Mouse (Mus musculus) frontal cortex, adult (tissue): ENCODE results near the gene Chd4.

Experiments used
- ATAC-seq: cut with Nextera tagmentation; 2 replicates; pipeline ENCODE4 v1.9.2; 2017; ENCODE audit warnings: mild to moderate bottlenecking, moderate library complexity, mixed read lengths; ENCODE audit not compliant: low TSS enrichment

Gene Chd4

DNA sequence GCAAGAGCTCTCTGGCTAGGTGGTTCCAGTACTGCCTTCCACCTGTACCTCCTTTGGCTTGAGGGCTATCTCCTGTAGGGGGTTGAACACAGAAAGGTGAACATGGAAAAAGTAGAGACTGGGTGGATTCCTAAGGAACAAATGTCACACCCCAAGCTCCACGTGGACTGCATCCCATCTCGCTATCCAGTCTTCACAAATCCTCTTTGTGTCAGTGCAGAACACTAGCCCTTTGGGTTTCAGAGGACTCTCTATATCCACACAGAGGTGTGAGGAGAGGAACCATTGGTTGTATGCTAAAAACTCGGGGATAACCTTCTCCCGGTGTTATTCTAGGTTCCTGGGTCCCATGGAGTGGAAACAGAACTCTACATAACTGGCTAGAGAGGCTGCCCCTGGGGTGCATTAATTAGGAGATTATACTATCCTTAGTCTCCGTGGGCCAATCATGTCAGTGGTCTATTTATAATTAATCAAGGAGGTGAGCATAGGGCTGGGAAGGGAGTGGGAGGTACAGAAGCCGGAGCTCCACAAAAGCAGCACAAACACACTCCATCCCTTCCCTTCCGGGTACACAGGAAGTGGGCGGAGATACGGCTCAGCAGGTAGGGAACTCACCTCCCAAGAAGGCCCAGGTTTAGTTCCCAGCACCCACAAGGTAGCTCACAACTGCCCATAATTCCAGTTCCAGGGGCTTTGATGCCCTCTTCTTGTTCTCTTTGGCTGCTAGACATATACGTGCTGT, 5.3 kb upstream of the Chd4 start:
- 0 out of 2 replicates have a peak, but pooled peaks have one; percentile 2 for ATAC-seq

DNA sequence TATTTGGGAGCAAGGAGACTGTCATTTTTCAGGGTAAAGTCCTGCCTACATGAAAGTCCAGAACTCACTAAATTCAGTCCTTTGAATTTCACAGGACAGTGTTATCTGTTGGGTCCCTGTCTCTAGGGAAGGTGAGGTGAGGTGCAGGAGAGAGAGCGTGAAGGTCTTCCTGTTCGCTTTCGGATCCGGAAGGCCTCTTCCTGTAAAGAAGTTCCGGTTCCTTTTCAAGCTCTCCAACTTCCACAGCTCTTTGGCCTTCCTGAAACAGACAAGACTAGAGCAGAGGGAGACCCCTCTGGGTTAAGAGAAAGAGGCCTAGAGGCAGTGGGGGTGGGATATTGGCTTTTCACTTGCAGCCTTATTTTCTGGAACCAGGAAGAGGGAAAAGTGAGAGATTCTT, 3.4 kb upstream of the Chd4 start:
- ATAC-seq: no peak

DNA sequence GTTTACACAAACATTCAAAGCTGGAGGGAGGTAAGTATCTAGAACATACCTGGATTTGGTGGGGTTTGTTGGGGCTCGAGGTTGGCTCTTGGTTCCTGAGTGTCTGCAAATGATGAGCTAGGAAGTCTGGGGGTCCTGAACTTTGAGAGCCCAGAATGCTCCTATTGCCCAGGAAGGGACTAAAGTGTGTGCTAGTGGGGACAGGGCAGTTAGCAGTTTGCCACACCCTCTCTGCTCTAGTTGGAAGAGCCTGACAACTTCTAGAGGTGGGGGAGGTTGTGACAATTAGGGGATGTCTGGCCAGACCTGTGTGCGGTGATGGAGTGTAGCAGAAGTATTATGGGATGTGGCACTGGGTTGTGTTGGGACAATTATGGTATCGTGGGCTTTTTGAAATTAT, 938 bp upstream of the Chd4 start:
- no peak for ATAC-seq

DNA sequence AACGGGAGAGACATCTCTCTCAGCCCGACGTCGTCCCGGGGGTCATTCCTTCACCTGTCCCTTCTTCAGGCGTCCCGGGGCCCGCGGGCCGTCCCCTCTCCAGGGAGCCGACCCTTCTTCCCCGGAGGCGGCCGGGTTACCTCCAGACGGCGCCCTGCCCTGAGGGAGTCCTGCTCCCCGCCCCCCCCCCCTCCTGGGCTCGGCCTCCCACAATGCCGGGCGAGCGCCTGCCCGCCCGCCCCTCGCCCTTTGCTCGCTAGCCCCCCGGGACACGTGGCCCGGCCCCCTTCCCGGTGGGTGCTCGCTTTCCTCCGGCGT, 457 bp downstream of the Chd4 start:
- no peak for ATAC-seq

DNA sequence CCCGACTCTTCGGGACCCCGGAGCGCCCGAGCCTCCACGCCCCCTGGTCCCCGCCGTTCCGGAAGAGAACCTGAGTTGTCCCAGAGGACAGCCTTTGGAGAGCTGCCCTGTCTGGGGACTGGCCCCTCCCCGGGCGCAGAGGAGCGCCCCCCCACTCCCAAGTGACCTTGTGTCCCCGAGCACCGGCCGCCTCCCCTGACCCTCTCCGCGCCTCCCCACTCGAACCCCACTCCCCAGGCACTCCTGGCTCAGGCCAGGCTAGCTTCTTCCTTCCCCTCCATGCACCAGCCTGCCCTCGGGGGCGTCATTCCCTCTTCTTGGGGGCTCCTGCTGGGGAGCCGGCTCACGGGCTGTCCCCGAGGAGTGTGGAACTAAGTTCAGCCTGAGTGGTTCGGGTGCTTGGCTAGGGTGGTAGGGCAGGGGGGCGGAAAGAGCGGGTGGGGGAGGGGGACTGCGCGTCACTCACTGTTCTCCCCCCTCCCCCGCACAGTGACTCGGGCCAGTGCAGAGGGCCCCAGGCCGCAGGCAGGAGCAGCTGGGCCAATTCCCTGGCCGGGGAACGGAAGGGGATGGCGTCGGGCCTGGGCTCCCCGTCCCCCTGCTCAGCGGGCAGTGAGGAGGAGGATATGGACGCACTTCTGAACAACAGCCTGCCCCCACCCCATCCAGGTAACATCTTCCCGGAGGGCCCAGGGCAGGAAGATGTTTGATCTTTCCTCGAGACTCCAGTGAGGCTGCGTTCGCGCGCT, 990 bp downstream of the Chd4 start:
- no peak for ATAC-seq

DNA sequence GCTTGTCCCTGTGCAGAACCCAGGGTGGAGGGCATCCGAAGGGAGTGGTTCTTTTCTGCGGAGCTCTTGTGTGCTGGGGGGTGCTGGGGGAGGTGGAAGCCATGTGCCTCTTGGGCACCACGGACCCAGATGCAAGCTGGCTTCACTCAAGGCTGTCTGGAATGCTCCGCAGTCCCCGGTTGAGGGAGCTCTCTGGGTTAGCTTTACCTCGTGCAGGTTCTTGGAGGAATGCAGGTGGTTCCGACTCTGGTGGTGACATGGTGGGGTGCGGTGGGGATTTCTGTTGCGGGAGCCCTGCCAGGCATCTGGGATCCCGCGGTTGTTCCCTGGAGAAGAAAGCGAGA, 1.5 kb downstream of the Chd4 start:
- ATAC-seq: peak; percentile 20

DNA sequence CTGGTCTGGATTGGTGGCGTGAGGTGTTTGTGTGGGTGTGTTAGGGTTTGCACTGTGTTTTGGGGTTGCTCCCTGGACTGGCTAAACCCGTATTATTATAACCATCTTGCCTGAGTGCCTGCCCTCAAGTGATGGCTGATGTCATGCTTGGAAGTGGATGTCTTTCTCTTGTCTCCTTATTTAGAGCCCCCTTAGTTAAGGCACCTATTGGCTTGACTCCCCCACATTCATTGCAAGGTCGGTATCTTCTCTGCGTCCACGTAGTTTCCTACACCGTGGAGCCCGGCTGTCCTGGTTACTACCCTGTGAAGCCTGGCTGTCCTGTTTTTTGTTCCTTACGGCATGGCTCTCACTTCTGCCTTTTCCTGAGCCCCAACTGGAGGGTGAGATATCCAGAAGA, 2.2 kb downstream of the Chd4 start:
- ATAC-seq: no peak

DNA sequence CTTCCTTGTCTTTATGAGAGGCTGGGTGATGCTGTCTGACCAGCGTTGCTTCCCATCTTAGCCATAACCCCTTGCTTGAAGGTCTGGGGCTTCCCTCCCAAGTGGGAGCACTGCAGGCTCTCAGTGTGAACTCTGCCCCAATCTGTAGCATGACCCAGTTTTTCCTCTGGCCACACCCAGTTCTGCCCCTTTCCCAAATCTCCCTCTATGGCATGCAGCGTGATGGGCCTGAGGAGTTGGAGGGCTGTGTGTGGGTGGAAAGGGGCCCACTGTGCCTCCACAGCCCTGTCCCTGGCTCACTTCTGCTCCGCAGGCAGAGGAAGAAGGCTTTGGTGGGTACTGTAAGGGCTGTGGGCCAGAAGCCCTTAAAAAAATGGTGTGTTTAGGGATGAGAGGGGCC, 2.7 kb downstream of the Chd4 start:
- no peak for ATAC-seq

DNA sequence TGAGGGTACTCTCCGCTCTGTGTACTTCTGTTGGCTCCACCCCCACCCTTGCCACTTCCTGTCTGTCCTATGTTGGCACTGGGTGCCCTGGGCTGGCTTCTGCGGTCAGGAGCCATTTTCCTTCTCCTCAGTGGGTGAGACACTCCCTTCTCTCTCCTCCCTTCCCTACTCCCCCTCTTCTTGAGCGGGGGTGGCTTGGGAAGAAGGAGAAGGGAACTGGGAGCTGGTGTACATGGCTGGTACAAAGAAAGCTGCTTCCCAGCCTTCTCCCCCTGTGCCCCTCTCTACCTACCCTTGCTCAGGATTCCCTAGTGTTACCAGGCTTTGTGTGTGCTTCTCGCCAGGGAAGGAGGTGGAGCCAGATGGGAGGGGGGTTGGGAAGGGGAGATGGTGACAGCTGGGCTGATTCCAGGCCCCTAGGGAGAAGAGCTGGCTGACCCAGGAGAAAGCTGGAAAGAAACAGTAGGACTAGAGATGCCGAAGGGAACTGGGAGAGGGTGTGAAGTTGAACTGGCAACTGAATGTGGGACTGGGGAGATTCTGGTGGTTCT, 3.7 kb downstream of the Chd4 start:
- ATAC-seq: peak; percentile 21

DNA sequence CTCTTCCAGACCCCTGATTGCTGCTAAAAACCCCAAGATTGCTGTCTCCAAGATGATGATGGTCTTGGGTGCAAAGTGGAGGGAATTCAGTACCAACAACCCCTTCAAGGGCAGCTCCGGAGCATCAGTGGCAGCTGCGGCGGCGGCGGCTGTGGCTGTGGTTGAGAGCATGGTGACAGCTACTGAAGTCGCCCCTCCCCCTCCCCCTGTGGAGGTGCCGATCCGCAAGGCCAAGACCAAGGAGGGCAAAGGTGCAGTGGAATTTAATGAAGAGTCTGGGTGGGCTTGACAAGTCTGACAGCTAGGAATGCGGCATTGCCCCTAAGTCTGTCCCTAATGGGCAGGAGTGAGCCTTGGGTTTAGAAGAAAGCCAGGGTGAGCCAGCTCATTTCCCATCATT, 5.7 kb downstream of the Chd4 start:
- ATAC-seq: no peak

DNA sequence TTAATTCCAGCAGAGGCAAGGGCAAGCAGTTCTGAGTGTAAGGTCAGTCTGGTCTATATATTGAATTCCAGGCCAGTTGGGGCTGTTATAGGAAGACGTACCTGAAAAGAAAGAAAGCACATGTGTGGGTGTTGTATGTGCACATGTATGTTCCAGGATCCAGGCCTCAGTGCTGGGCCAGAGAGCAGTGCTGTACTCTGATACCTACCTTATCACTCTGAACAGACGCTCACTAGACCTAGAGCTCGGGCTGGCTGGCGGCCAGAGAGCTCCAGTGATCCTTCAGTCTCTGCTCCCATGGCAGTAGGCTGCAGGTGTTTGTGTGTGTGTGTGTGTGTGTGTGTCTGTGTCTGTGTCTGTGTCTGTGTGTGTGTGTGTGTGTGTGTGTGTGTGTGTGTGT, 8.4 kb downstream of the Chd4 start:
- ATAC-seq: no peak

DNA sequence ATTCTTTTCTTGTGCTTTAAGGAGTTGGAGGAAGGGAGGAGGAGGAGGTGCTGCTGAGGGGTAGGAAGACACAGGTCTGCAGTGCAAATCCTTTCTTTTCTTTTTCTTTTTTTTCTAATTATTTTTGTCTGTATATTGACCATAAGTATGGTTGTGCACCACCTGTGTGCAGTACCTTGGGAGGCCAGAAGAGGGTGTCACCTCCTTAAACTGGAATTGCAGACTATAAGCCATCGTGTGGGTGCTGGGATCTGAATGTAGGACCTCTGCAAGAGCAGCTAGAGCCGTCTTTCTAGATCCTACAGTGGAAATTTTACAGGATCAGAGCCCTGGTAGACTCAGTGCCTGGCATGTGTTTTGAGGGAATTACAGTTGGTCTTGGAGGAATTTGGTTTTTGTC, 11.9 kb downstream of the Chd4 start:
- no peak for ATAC-seq

DNA sequence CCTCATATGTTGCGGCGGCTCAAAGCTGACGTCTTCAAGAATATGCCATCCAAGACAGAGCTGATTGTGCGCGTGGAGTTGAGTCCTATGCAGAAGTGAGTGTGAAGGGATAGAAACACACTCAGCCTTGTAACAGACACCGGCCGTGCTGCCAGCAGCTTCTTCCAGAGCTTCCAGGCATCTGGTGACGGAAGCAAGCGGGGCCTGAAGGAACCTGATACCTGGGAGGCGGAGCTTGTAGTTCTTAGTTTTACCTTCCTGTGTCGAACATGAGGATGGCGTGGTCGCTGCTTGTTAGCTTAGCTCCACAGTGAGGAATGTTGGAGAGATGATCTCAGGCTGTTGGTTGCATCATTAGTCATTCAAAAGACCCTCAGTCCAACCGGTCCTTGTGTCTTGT, 13.6 kb downstream of the Chd4 start:
- no peak for ATAC-seq

DNA sequence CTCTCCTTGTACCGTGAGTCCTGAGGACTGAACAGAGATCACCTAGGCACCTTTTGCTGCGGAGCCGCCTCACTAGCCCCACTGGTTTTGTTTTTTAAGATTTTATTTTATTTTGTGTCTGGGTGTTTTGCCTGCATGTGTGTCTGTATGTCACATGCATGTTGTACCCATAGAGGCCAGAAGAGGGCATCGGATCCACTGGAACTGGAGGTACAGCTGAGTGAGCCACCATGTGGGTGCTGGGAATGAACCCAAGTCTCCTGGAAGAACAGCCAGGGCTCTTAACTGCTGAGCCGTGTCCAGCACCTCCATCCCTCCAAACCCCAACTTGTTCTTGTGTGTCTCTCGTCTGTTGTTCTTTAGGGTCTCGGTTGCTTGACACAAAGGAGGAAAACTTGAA, 15.1 kb downstream of the Chd4 start:
- no peak for ATAC-seq

DNA sequence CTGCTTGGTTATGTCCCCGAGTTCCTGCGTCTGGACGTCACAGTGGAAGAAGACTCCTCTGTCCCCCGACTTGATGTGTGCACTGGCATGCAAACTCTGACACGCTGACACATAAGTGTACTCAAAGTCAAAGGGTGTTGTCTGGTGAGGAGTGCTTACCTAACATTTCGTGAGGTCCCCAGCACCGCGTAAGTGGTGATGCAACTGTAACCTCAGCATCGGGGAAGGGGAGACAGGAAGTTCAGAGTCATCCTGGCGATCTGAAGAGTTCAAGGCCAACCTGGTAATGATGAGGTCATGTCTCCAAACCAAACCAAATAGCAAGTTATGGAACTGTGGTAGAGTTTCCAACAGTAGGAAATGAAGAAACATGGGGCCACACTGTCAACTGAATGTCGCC, 16.8 kb downstream of the Chd4 start:
- ATAC-seq: no peak

DNA sequence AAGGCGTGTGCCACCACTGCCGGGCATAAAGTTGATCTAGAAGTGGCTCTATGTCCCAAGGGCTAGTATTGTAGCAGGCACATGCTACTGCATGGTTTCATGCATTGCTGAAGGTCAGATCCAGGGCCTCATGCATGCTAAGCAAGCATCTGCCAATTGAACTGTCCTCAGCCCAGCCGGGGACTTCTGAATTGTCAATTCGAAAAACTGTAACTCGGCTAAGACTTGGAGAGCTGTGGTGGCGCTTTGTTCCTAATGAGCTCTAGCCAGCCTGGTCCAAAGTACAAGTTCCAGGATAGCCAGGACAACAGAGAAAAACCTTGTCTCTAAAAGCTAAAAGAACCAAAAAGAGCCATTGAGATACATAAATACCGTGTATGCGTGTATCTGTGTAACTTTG, 23.6 kb downstream of the Chd4 start:
- ATAC-seq: no peak

DNA sequence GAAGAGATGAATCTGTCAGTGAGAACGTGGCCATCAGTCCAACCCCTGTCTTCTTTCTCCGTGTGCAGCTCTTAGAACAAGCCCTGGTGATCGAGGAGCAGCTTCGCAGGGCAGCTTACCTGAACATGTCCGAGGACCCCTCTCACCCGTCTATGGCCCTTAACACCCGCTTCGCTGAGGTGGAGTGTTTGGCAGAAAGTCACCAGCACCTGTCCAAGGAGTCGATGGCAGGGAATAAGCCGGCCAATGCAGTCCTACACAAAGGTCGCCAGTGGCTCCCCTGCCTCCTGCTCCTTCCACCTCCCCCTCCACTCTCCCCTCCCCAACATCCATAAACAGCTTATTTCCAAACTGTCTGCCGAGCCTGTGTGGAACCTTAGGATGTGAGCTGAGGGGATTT, 32.9 kb downstream of the Chd4 start:
- no peak for ATAC-seq

DNA sequence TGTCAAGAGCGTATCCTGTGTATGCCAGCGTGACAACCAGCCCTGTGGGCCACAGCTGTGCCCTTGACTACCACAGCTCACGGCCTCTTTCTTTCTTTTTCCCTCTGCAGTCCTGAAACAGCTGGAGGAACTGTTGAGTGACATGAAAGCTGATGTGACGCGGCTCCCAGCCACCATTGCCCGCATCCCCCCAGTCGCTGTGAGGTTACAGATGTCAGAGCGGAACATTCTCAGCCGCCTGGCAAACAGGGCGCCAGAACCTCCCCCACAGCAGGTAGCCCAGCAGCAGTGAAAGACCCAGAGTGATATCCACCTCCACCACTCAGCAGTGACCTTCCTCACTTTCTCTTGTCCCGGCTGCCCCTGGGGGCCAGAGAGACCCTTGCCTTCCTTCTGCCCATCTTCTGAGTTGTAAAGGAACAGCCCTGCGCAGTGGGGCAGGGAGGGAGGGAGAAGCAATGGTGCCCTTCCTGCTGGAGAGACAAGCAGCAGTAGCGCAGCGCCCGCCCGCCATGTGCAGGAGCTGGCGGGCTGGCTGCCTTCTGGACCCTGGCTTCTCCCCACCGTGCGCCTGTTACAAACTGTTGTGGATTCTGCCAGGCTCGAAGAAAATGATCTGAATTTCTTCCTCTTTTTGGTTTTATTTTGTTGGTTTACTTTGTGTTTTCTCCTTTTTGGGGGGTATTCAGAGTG, 34.1 kb downstream of the Chd4 start:
- no peak for ATAC-seq

DNA sequence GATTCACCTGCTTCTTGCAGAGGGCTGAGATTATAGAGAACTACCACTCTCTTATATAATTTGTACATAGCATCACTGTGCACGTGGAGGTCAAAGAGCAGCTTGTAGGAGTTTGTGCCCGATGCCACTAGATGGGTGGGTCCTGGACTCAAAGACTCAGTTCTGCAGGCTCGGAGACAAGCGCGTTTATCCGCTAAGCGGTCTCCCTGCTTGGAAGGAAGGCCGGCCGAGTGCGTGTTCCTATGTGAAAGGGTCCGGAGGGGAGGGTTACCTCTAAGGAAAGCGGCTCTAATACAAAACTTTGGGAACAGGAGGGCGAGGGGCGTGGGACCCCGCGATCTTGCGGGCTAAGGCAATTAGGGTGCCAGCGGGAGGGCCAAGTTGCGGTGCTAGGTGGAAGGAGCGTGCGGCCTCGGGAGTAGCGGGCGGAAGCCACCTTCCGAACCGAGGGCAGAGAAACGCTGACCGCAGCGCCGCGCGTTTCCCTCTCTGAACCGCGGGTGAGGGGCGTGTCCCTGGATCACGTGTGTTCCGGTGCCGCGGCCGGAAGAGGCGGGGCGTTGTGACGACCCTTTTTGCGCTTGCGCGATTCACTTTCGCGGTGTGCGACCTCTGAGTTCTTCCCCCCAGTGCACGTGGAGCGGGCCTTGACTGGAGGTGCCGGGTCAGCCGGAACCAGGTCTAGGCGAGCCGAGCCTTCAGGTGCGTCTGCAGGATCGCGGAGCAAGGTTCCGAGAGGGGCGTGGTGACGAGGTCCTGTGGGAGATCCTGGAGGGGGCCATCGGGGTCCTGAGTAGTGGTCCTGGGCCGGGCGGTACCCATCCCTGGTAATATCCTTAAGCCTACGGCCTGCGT, 35.7 kb downstream of the Chd4 start, which contains the start of gene Nop2:
TSS of gene Nop2 (plus strand) at position 608 of the 855 bp plus-strand sequence.
- ATAC-seq: peak; percentile 90

DNA sequence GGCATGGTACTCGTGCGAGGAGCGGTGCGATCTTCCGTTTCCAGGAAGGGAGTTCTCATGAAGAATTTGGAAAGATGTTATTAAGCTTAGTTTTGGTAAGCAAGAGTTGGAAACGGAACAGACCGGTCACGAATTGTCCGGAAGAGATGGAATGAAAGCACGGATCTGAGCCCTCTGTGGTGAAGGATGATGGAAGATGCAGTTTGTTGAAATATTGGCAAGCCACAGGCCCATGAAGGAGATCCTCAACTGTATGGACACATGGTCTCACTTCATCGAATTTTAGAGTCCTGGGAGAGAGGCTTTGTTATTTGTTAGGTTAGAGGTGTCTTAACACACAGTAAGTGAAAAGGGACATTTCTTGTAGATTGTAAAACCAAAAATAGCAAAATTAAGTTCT, 36.7 kb downstream of the Chd4 start:
- ATAC-seq: no peak

DNA sequence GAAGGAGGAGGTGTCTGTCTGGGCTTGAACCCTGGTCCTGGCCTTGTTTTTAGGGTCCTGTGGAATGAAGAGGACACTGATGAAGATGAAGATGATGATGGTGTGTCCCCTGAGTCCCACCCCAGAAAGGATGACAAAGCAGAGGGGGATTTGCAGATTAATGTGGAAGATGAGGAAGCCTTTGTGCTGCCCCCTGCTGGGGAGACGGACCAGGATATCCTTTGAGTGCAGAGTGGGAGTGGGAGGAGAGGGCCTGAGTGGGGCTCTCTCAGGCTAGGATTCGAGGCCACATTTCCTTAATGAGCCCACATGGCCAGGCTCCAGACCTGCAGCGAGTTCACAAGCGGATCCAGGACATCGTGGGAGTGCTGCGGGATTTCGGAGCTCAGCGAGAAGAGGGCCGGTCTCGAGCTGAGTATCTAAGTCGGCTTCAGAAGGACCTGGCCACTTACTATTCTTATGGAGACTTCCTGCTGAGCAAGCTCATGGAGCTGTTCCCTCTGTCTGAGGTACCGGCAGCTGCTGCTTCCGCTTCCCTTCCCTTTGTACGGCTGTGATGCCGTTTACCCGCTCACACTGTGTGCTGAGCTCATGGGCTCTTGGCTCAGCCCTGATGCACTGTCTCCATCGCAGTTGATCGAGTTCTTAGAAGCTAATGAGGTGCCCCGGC, 41.4 kb downstream of the Chd4 start:
- 0 out of 2 replicates have a peak, but pooled peaks have one; percentile 22 for ATAC-seq
